Mouse (Mus musculus) brain, adult 2 months (tissue): Measurements from ENCODE around the gene Baz2a.

Source experiments
- DNase-seq: peaks from one replicate; pipeline ENCODE4 v3.0.0; 2011; ENCODE audit warnings: low read depth, low spot score

Baz2a gene

GRCm38 (mm10) chr10:128175996-128176755 is 84.8 kb downstream of the Baz2a start:
- peak; percentile 96 for DNase-seq

GRCm38 (mm10) chr10:128177316-128177715 is 85.9 kb downstream of the Baz2a start:
- no peak for DNase-seq
